Mouse (Mus musculus) testis, postnatal 14 days (tissue): ENCODE measurements around the gene Olfr984.

Source experiments
- DNase-seq: peaks from one replicate; pipeline ENCODE4 v3.0.0; 2021; ENCODE audit warnings: low spot score

Gene Olfr984

GRCm38 (mm10) chr9:40114106-40114505, at the start of gene Olfr984:
Olfr984 (minus strand) TSS chr9:40114206.
- DNase-seq, result no peak

GRCm38 (mm10) chr9:40155118-40155644, 41.2 kb upstream of the Olfr984 start:
- no peak for DNase-seq

GRCm38 (mm10) chr9:40141544-40141943, 27.5 kb upstream of the Olfr984 start:
- DNase-seq, result no peak

GRCm38 (mm10) chr9:40139484-40139883, 25.5 kb upstream of the Olfr984 start:
- DNase-seq, result no peak

- DNase-seq, result no peak
These were observed 23.1 kb upstream of the Olfr984 start for GRCm38 (mm10) chr9:40136987-40137688.

GRCm38 (mm10) chr9:40130556-40130955, 16.6 kb upstream of the Olfr984 start:
- no peak for DNase-seq

GRCm38 (mm10) chr9:40130084-40130483, 16.1 kb upstream of the Olfr984 start, which contains the start of gene Olfr985:
Olfr985 (minus strand) TSS chr9:40130184.
- no peak for DNase-seq

GRCm38 (mm10) chr9:40117287-40117659, 3.3 kb upstream of the Olfr984 start:
- DNase-seq, result no peak

GRCm38 (mm10) chr9:40116645-40117286, 2.8 kb upstream of the Olfr984 start:
- DNase-seq, result peak; percentile 9

- no peak for DNase-seq
These were observed 19.2 kb downstream of the Olfr984 start for GRCm38 (mm10) chr9:40094769-40095168.

GRCm38 (mm10) chr9:40093495-40093894, 20.5 kb downstream of the Olfr984 start, which contains the start of gene Olfr983:
Olfr983 (minus strand) TSS chr9:40093595.
- DNase-seq, result no peak

GRCm38 (mm10) chr9:40073529-40073928, 40.5 kb downstream of the Olfr984 start, which contains the start of gene Olfr982:
Olfr982 (plus strand) TSS chr9:40073829.
- no peak for DNase-seq

GRCm38 (mm10) chr9:40050138-40050537, 63.9 kb downstream of the Olfr984 start:
- peak; percentile 35 for DNase-seq
